Mouse (Mus musculus) midbrain, embryonic 14.5 days (tissue): ENCODE results near the gene Shc4. TPM values are rescaled to one million over a fixed set of nuclear protein-coding genes. Genes with fewer than 3 reads are reported as not detected.

Experiments used
- ATAC-seq: fragments of 200-750 bp; cut with Nextera tagmentation; 2 replicates; pipeline ENCODE4 v1.8.0; 2017; ENCODE audit warnings: moderate number of reproducible peaks, moderate library complexity; ENCODE audit not compliant: low FRiP score, low TSS enrichment
- DNase-seq: peaks from one replicate; pipeline ENCODE4 v3.0.0-alpha.2; 2015
- H3K27ac ChIP-seq: fragments of 300-500 bp; sonication (generic); replicated peaks from 2 replicates; pipeline ENCODE4 v1.5.1; 2014; ENCODE audit warnings: mild to moderate bottlenecking, low read depth, low read length, moderate library complexity
- H3K27me3 ChIP-seq: fragments of 300-500 bp; sonication (generic); 2 replicates; pipeline ENCODE4 v1.6.1; 2014; ENCODE audit warnings: low read length, control low read depth, mixed read lengths; ENCODE audit not compliant: control insufficient read depth, insufficient read depth
- H3K36me3 ChIP-seq: fragments of 300-500 bp; sonication (generic); 2 replicates; pipeline ENCODE4 v1.6.1; 2014; ENCODE audit warnings: low read length, control low read depth; ENCODE audit not compliant: control insufficient read depth, insufficient read depth
- H3K4me1 ChIP-seq: fragments of 300-500 bp; sonication (generic); 2 replicates; pipeline ENCODE4 v1.6.1; 2014; ENCODE audit warnings: mild to moderate bottlenecking, antibody characterized with exemption, low read length, control low read depth; ENCODE audit not compliant: control insufficient read depth, insufficient read depth
- H3K4me2 ChIP-seq: fragments of 300-500 bp; sonication (generic); 2 replicates; pipeline ENCODE4 v1.6.1; 2014; ENCODE audit warnings: mild to moderate bottlenecking, low read length, moderate library complexity
- H3K4me3 ChIP-seq: fragments of 300-500 bp; sonication (generic); replicated peaks from 2 replicates; pipeline ENCODE4 v1.5.1; 2014; ENCODE audit warnings: low read depth, low read length
- H3K9ac ChIP-seq: fragments of 300-500 bp; sonication (generic); replicated peaks from 2 replicates; pipeline ENCODE4 v1.6.1; 2014; ENCODE audit warnings: mild to moderate bottlenecking, low read length, moderate library complexity
- H3K9me3 ChIP-seq: fragments of 300-500 bp; sonication (generic); 2 replicates; pipeline ENCODE4 v1.6.1; 2016; ENCODE audit warnings: low read length, control low read depth, mixed read lengths; ENCODE audit not compliant: control insufficient read depth
- WGBS: fragments of 180-500 bp; shearing (Covaris S2); extraction: QIAGEN DNeasy Blood & Tissue Kit; methylation state at CpG from one replicate; pipeline ENCODE4 v1.1.7; 2014; 5-methylcytosine and 5-hydroxymethylcytosine counted together
- polyA plus RNA-seq: library from polyadenylated mRNA; unstranded; fragments of >200 nt; fragmentation: Nextera tagmentation; extraction: Ambion mirVana; gene quantifications from 2 replicates; pipeline ENCODE4 v1.2.1, GENCODE M21; 2014

Gene Shc4
- polyA plus RNA-seq, 1 experiment from 2014 or later: 2.2 TPM

DNA sequence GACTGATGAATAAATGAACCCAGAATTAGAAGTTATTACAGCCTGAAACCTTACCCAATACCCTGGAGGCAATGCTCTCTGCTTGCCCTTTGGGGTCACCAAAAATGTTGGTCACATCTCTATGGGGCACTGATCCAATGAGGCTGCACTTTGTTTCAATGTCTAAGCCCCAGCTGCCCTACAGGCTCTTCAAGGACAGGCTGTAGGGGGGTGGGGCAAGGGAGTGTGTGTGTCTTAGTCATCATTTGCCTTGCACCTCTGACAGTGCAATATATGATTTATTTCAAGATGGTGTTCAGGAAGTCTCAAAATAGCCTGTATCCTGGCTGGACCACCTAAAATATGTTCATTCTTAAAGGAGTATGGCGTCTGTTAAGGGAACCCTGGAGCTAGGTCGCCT, 22.3 kb downstream of the Shc4 start:
- no peak for ATAC-seq
- H3K4me1 ChIP-seq: peaks cover 9% of the 10 kb centered on the region; the same call in 1 of the 2 replicates
- no peaks in the 10 kb centered on the region for H3K36me3 ChIP-seq
- H3K9ac ChIP-seq: no peak overlapping the region
- 93% methylated on average over 2 of the region's 2 CpGs for WGBS
- H3K27me3 ChIP-seq: no peaks in the 10 kb centered on the region
- H3K27ac ChIP-seq: no peak overlapping the region
- no peaks in the 10 kb centered on the region for H3K9me3 ChIP-seq
- no peak overlapping the region for H3K4me2 ChIP-seq
- no peak for DNase-seq
- H3K4me3 ChIP-seq: no peak overlapping the region

DNA sequence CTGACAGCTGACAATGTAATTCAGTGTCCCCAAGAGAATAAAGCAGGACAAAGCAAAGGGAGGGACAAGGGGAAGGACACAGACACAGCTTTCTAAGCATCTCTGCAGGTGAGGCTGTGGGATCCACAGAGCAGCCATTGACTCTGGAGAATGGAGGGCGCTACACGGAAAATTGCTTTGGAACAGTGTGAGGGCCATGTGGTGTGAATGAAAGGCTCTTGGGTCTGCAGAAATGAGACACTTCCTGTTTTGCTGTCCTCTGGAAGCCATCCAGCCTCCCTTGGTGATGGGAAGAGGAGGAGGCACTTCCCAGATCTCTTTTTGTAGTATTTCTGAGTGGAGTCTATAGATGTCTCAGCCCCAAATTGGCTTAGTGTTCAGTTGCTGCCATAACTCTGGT, 27.7 kb downstream of the Shc4 start:
- ATAC-seq (no peak), DNase-seq (no peak)
- H3K4me1 ChIP-seq: no peaks in the 10 kb centered on the region
- H3K36me3 ChIP-seq: no peaks in the 10 kb centered on the region
- no peak overlapping the region for H3K9ac ChIP-seq
- no peaks in the 10 kb centered on the region for H3K27me3 ChIP-seq
- no peak overlapping the region for H3K27ac ChIP-seq
- no peak overlapping the region for H3K4me2 ChIP-seq
- H3K9me3 ChIP-seq: no peaks in the 10 kb centered on the region
- 44% methylated on average over 2 of the region's 2 CpGs for WGBS
- H3K4me3 ChIP-seq: no peak overlapping the region

DNA sequence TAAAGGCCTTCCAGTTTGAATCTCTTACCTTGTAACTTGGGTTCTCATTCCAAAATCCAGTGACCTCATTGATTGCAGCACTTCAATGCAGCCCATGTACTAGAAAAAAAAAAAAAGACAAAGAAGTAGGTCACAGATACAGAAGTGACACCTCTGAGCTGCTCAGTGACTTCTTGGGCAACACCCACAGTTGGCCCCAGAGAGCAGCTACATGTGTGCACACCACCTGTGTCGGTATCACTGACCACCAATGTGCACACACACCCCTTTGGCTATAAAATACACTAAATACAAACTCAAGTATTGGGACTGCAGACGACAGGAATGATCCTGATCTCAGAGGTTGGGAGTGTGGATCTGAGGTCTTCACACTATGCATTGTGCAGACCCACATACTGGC, 29.1 kb downstream of the Shc4 start:
- H3K4me3 ChIP-seq: no peak overlapping the region
- H3K27me3 ChIP-seq: no peaks in the 10 kb centered on the region
- no peak for ATAC-seq
- H3K27ac ChIP-seq: no peak overlapping the region
- H3K9ac ChIP-seq: no peak overlapping the region
- DNase-seq: no peak
- H3K9me3 ChIP-seq: no peaks in the 10 kb centered on the region
- no peak overlapping the region for H3K4me2 ChIP-seq
- no peaks in the 10 kb centered on the region for H3K4me1 ChIP-seq
- 93% methylated on average over 2 of the region's 2 CpGs for WGBS
- no peaks in the 10 kb centered on the region for H3K36me3 ChIP-seq

DNA sequence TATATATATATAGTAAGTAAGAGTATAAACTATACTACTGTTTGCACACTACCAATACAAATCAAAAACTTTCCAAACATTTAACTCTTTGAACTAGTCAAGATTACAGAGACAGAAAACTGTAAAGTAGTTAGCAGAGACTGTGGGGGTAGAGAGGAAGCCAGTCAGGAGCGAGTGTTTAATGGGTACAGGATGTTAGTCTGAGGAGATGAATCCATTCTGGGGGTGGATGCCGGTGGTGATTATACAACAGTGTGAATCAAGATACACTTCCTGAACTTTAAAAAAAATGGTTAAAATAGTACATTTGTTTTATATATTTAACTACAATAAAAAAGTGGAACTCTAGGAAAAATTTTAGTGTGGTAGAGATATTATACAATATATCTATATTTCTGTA, 31.9 kb downstream of the Shc4 start:
- Histone ChIP-seq H3K36me3 (no peaks in the 10 kb centered on the region), H3K9ac (no peak overlapping the region), H3K27ac (no peak overlapping the region), H3K4me3 (no peak overlapping the region), H3K4me2 (no peak overlapping the region), H3K9me3 (no peaks in the 10 kb centered on the region), H3K4me1 (no peaks in the 10 kb centered on the region), H3K27me3 (no peaks in the 10 kb centered on the region)
- 90% methylated on average over 2 of the region's 2 CpGs for WGBS
- ATAC-seq (no peak), DNase-seq (no peak)

DNA sequence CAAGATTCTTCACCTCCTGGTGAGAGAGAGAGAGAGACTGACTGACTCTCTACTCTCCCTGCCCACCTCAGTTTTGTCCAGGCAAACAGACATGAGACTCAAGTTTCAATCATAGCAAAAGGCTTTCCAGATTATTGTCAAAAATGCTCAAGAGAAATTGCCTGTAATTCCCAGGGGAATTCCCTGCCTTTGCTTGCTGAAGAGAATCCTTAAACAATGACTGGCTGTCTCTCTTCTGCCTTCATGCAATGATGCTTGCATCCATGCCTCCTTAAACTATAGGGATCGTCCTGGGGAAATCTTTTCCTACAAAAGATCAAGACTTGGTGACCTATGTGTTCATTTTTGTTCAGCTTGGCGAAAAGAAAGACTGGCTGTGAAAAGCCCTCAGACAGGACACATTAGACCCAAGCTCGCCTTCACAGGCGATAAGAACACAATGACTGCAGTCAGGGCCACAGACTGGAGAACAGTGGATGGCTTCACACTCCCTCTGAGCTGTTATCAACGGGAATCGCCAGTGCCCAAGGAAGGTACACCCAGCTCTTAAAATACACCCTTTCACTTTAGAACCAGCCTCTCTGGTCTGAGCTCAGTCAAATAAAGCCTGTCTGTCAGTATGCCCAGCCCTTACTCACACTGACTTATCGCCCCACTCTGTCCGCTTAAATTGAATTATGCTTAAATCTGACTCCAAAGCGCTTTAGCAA, 38.4 kb downstream of the Shc4 start:
- Histone ChIP-seq H3K9ac (no peak overlapping the region), H3K4me1 (no peaks in the 10 kb centered on the region), H3K27ac (no peak overlapping the region), H3K9me3 (no peaks in the 10 kb centered on the region), H3K36me3 (no peaks in the 10 kb centered on the region), H3K4me2 (no peak overlapping the region), H3K27me3 (no peaks in the 10 kb centered on the region), H3K4me3 (no peak overlapping the region)
- DNase-seq (peak; percentile 31), ATAC-seq (no peak)
- WGBS: 48% methylated on average over 9 of the region's 9 CpGs

DNA sequence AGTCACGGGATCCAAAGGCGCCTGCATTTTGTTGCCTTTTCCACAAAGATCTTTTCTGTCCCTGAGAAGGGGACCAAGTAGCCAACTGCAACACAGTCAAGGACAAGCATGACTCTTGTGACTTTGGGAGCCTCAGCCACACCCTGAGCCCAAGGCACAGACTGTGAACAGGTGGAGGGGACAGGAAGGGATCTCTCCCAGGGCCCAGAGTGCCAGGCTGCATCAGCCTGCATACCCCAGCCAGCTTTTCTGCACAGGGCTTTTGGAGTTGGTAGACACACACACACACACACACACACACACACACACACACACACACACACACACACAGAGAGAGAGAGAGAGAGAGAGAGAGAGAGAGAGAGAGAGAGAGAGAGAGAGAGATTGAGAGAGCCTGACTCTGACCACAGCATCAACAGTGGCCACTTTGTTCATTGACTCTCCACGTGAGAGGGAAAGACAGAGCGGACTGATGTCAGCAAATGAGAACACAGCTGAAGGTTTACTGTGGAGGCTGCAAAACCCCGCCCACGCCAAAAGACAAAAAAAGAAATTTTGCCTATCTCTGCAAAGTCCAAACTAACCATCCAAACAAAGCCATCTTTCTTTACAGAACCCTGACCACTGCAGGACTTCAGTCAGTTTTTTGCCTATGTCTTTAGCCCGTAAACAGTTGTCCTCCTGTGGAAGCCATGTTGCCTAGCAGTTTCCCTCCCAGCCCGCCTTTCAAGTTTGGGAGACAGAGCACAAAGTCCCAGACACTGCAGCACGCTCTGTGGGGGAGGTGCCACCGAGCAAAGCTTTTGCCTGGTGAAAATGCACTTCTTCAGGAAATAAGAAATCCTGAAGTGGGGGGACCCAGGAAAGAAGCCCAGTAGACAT, 39.1 kb downstream of the Shc4 start:
- no peak for ATAC-seq
- H3K9me3 ChIP-seq: no peaks in the 10 kb centered on the region
- no peak overlapping the region for H3K4me2 ChIP-seq
- 57% methylated on average over 10 of the region's 10 CpGs for WGBS
- no peak overlapping the region for H3K27ac ChIP-seq
- peak; percentile 24 for DNase-seq
- no peaks in the 10 kb centered on the region for H3K4me1 ChIP-seq
- no peak overlapping the region for H3K4me3 ChIP-seq
- H3K36me3 ChIP-seq: no peaks in the 10 kb centered on the region
- H3K27me3 ChIP-seq: no peaks in the 10 kb centered on the region
- H3K9ac ChIP-seq: no peak overlapping the region

DNA sequence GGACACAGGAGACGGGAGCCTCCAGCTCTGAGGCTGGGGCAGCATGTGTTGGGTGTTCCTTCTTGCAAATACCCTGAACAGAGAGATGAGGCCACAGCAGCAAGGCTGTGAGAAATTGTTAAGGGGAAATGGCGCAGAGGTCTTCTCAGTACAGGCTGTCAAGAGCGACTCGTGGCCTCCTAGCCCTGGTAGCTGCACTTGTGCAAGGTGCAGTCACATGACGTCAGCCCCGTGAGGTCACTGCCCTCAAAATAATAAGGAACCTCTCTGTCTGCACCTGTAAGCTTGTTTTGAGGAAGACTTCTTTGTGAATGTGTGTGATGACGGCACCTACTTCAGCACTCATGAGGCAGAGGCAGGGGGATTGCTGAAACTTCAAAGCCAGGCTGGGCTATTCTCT, 40.1 kb downstream of the Shc4 start:
- no peak for DNase-seq
- Histone ChIP-seq H3K9me3 (no peaks in the 10 kb centered on the region), H3K4me3 (no peak overlapping the region), H3K4me1 (no peaks in the 10 kb centered on the region), H3K9ac (no peak overlapping the region), H3K36me3 (no peaks in the 10 kb centered on the region), H3K4me2 (no peak overlapping the region), H3K27me3 (no peaks in the 10 kb centered on the region), H3K27ac (no peak overlapping the region)
- 86% methylated on average over 7 of the region's 7 CpGs for WGBS
- ATAC-seq: no peak

DNA sequence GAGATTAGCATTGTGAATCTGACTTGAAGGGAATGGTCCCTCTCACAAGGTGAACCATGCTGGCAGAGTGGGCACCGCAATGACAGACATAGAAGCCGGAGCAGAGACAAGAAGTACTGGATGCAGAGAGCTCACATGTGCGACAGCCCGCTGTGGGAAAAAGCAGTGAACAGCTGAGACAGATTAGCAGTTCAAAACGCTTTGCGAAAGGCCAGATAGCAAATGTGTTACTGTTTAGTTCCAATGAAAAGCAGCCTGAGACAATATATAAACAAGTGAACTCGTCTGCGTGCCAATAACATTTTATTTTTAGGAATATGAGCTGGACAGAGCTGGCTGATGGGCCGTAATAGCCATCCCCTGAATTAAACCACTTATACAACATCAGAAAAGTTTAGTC, 42.1 kb downstream of the Shc4 start:
- Histone ChIP-seq H3K9ac (no peak overlapping the region), H3K4me1 (no peaks in the 10 kb centered on the region), H3K36me3 (no peaks in the 10 kb centered on the region), H3K4me3 (no peak overlapping the region), H3K27ac (no peak overlapping the region), H3K9me3 (no peaks in the 10 kb centered on the region), H3K4me2 (no peak overlapping the region), H3K27me3 (no peaks in the 10 kb centered on the region)
- DNase-seq (no peak), ATAC-seq (no peak)
- 88% methylated on average over 9 of the region's 9 CpGs for WGBS
